Mouse (Mus musculus) limb, embryonic 10.5 days (tissue): ENCODE results near the gene Nudt12. TPM values are rescaled to one million over a fixed set of nuclear protein-coding genes. Genes with fewer than 3 reads are reported as not detected.
A peak's percentile ranks its signal among the peaks of the same experiment; 100 is the strongest.

Experiments
- DNase-seq: peaks from one replicate; pipeline ENCODE4 v3.0.0-alpha.2; 2017; ENCODE audit warnings: low spot score
- H3K27ac ChIP-seq: fragments of 300-500 bp; sonication (generic); 2 replicates; pipeline ENCODE4 v1.5.1; 2016; ENCODE audit warnings: mild to moderate bottlenecking
- H3K27me3 ChIP-seq: fragments of 300-500 bp; sonication (generic); 2 replicates; pipeline ENCODE4 v1.6.1; 2016; ENCODE audit warnings: low read depth, mild to moderate bottlenecking; ENCODE audit not compliant: poor library complexity, severe bottlenecking
- H3K36me3 ChIP-seq: fragments of 300-500 bp; sonication (generic); 2 replicates; pipeline ENCODE4 v1.6.1; 2016; ENCODE audit warnings: mild to moderate bottlenecking, moderate library complexity
- H3K4me1 ChIP-seq: fragments of 300-500 bp; sonication (generic); 2 replicates; pipeline ENCODE4 v1.6.1; 2016
- H3K4me3 ChIP-seq: fragments of 300-500 bp; sonication (generic); 2 replicates; pipeline ENCODE4 v1.5.1; 2016; ENCODE audit warnings: mild to moderate bottlenecking, moderate library complexity
- H3K9me3 ChIP-seq: fragments of 300-500 bp; sonication (generic); replicated peaks from 2 replicates; pipeline ENCODE4 v1.6.1; 2016; ENCODE audit warnings: mild to moderate bottlenecking
- WGBS: fragments of 180-500 bp; shearing (Covaris S2); methylation state at CpG from one replicate; pipeline ENCODE4 v1.1.7; 2016; 5-methylcytosine and 5-hydroxymethylcytosine counted together
- polyA plus RNA-seq: library from polyadenylated mRNA; unstranded; fragments of >200 nt; fragmentation: Nextera tagmentation; extraction: Ambion mirVana; gene quantifications from 2 replicates; pipeline ENCODE4 v1.2.1, GENCODE M21; 2016

Gene Nudt12
- polyA plus RNA-seq: 6.8 TPM in 2 replicates

DNA sequence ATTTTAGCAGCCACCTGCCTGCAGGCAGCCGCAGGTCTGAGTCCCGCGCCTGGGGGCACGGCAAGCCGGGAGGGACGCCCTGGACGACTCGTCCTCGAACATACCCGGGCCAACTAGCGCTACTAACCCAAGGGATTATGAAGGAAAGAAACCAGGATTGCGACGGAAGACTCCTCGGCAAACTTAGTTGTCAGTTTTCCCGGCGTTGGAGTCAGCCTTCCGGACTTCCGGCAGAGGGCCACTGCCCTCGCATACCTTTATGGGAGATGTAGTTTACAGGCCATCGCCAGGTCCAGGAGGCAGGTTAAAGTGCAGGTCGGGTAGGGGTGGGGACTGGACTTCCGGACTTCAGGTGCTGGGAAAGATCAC, at the start of gene Nudt12:
TSS of gene Nudt12 (minus strand) at position 282 of the 369 bp plus-strand sequence.
- no peaks in the 10 kb centered on the region for H3K27me3 ChIP-seq
- peak within 1 kb of the TSS; percentile 84 for H3K4me3 ChIP-seq
- H3K36me3 ChIP-seq: no peaks in the 10 kb centered on the region
- H3K4me1 ChIP-seq: peaks cover 15% of the 10 kb centered on the region
- WGBS: 2% methylated on average over 22 of the region's 22 CpGs
- DNase-seq: peak; percentile 69
- no peaks in the 10 kb centered on the region for H3K9me3 ChIP-seq
- peak within 1 kb of the TSS; percentile 90 for H3K27ac ChIP-seq

DNA sequence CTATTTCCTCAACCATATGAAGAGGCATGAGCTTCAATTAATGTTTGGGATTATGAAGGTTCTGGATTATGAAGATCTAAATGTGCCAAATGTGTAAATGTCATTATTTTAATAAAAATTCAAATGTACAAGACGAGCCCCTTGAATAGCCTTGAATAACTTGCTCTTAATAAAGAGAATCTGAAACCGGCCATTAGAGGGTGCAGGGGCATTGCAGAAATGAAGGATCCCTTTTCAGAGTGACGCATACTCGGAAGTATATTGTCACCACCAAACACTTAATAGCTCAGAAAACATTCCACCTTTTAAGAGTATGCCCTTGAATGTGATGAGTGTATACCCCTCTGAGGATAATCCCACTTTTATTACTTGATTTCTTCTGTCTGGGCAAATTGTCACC, 40.1 kb upstream of the Nudt12 start:
- Histone ChIP-seq H3K27ac (no peak overlapping the region), H3K36me3 (no peaks in the 10 kb centered on the region), H3K27me3 (no peaks in the 10 kb centered on the region), H3K4me3 (no peak overlapping the region), H3K4me1 (no peaks in the 10 kb centered on the region), H3K9me3 (no peaks in the 10 kb centered on the region)
- WGBS: 91% methylated on average over 4 of the region's 4 CpGs
- DNase-seq: no peak

DNA sequence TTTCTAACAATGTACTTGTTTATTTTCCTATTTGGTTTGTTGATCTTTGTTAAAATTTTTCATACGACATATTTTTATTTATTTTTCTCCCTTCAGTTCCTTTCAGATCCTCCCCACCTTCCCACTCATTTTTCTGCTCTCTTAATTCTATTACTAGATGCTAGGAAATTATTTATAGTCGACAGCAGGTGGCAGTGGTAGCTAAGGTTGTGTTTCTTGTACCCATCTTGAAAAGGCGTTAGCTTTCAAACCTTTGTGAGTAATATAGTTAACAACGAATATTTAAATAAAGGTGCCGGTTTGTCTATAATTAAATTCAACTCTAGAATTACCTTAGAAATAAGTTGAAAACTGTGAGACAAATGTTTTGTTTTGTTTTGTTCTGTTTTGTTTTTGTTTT, 26.6 kb upstream of the Nudt12 start:
- no peak overlapping the region for H3K4me3 ChIP-seq
- no peaks in the 10 kb centered on the region for H3K27me3 ChIP-seq
- no peaks in the 10 kb centered on the region for H3K4me1 ChIP-seq
- no peaks in the 10 kb centered on the region for H3K9me3 ChIP-seq
- no peak overlapping the region for H3K27ac ChIP-seq
- 64% methylated on average over 5 of the region's 5 CpGs for WGBS
- H3K36me3 ChIP-seq: no peaks in the 10 kb centered on the region
- DNase-seq: no peak

DNA sequence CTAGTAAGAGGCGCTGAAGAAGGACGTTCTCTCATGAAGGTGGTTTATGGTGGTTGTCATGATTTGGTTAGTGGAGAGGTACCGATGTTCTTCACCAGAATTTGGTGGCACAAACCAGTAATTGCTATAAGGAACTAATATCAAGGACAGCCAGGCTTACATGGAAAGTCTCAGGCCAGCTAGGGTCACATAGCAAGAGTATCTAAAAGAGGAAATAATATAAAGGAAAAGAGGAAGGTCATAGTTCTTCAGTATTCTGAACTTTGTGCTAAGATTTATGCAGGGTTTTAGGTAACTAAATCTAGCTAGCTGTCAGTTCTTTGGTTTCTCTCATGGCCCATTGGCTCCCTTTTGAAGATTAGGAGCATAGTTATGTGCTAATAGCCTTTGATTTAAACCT, 20.3 kb upstream of the Nudt12 start:
- no peak for DNase-seq
- Histone ChIP-seq H3K9me3 (no peaks in the 10 kb centered on the region), H3K27me3 (no peaks in the 10 kb centered on the region), H3K4me1 (no peaks in the 10 kb centered on the region), H3K4me3 (no peak overlapping the region), H3K27ac (no peak overlapping the region), H3K36me3 (no peaks in the 10 kb centered on the region)
- 85% methylated on average over 3 of the region's 3 CpGs for WGBS

DNA sequence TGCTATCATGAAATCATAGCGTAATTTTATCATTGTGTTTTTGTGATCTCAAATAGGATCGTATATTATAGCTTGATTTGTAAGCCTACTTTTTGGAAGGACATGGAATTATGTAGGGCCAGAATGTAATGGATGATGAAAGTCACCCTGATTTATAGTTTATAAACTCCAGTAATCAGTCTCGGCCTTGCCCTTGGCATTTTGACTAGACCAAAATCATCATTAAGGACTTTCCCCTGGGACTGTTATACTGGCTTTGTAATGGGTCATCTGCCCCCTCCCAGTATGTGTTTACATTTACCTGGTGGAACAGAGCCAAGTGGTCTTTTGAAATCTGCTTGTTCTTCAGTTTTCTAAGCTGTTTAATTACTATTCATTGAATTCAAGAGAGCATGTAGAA, 13.2 kb upstream of the Nudt12 start:
- Histone ChIP-seq H3K27ac (no peak overlapping the region), H3K4me3 (no peak overlapping the region), H3K27me3 (no peaks in the 10 kb centered on the region), H3K36me3 (no peaks in the 10 kb centered on the region), H3K9me3 (no peaks in the 10 kb centered on the region), H3K4me1 (peaks cover 6% of the 10 kb centered on the region)
- DNase-seq: no peak
- 83% methylated on average over 3 of the region's 3 CpGs for WGBS

DNA sequence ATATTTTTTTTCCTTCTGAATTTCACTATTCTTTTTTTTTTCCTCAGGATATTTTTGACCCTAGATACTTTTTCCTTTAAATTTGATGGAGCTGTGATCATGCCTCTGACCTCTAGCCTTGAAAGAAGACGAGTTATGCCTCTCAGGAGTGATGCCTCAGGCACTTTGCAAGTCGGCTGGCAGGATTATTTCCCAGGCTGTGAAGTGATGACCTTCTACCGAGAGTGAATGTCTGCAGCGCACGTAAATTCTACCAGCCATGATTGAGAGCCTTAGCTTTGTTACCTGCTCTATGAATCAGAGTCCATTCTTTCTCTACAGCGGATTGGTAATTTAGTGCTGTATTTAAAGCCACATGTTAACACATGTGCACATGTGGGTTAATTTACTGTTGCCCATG, 11.3 kb upstream of the Nudt12 start:
- Histone ChIP-seq H3K27ac (no peak overlapping the region), H3K4me3 (no peak overlapping the region), H3K9me3 (no peaks in the 10 kb centered on the region), H3K27me3 (no peaks in the 10 kb centered on the region), H3K36me3 (no peaks in the 10 kb centered on the region), H3K4me1 (peaks cover 6% of the 10 kb centered on the region)
- 27% methylated on average over 6 of the region's 6 CpGs for WGBS
- DNase-seq: no peak

DNA sequence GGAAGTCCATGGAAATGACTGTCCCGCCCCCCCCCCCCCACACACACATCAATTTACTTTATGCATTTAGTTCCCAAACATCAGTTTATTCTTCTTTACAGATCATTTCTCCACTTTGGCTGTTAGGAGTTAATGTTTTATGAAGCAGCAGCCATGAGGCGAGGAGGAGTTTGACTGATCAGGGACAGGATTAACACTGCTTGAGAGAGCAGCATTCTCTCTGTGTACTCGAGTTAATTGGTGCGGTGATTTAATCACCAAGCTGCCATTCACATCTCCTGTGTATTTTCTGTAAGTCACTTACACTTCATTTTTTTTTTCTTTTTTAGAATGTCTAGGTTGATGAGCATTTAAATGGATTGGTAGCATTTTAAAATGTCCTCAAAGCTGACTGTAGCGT, 10.8 kb upstream of the Nudt12 start:
- no peak for DNase-seq
- Histone ChIP-seq H3K4me3 (no peak overlapping the region), H3K9me3 (no peaks in the 10 kb centered on the region), H3K27ac (no peak overlapping the region), H3K27me3 (no peaks in the 10 kb centered on the region), H3K4me1 (peaks cover 6% of the 10 kb centered on the region), H3K36me3 (no peaks in the 10 kb centered on the region)
- WGBS: 63% methylated on average over 4 of the region's 5 CpGs

DNA sequence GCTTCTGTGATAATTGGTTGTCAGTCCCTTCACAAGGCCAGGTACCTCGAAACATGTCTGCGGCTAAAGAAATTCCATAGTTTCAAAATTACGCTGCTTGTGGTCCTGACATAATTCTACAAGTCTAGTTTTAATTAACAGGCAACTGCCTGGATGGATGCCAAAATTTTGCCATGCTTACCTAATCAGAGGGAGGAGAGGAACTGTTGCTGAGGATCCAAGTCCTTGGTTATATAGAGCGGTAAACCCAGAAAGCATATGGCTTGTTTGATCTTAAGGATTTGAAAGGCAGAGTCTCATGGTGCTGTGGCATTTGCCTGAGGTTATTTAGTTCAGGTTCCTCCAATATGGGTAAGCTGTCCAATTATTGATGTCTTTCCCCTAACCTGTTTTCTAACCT, 5.5 kb upstream of the Nudt12 start:
- WGBS: 89% methylated on average over 4 of the region's 4 CpGs
- Histone ChIP-seq H3K27me3 (no peaks in the 10 kb centered on the region), H3K9me3 (no peaks in the 10 kb centered on the region), H3K36me3 (no peaks in the 10 kb centered on the region), H3K27ac (no peak overlapping the region), H3K4me3 (no peak overlapping the region), H3K4me1 (no peaks in the 10 kb centered on the region)
- no peak for DNase-seq

DNA sequence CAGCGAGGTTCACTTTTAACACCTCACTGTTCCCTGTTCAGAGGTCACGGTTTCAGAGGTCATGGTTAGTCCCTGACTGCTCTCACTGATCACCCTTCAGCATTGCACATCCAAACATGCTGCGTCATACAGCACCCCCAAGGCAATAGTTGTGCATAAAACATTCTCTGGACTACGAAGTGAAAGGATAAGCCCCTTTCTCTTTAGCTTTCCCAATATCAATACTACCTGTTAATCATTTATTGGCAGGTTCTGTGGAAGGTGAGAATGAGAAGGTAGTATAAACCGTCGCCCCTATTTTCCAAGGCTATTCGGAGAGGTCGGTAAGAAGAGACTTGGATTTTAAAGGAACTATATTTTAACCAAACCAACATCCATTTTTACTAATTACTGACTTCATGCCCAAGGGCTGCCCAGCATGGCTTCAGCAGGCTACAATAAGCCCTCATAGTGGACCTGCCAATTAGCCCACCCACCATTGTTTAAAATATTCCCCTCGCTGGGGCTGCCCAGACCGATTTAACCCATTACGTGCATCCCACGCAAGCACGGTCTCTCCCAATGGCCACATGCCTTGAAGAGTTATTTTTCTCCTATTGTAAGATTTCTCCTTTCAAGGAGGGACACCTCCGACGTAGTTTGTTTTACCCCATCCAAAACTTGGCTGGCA, 616 bp downstream of the Nudt12 start:
- Histone ChIP-seq H3K4me3 (peak overlapping the region; percentile 84), H3K9me3 (no peaks in the 10 kb centered on the region), H3K4me1 (peaks cover 15% of the 10 kb centered on the region), H3K27ac (peak overlapping the region; percentile 90), H3K36me3 (no peaks in the 10 kb centered on the region), H3K27me3 (no peaks in the 10 kb centered on the region)
- DNase-seq: no peak
- WGBS: 21% methylated on average over 15 of the region's 15 CpGs

DNA sequence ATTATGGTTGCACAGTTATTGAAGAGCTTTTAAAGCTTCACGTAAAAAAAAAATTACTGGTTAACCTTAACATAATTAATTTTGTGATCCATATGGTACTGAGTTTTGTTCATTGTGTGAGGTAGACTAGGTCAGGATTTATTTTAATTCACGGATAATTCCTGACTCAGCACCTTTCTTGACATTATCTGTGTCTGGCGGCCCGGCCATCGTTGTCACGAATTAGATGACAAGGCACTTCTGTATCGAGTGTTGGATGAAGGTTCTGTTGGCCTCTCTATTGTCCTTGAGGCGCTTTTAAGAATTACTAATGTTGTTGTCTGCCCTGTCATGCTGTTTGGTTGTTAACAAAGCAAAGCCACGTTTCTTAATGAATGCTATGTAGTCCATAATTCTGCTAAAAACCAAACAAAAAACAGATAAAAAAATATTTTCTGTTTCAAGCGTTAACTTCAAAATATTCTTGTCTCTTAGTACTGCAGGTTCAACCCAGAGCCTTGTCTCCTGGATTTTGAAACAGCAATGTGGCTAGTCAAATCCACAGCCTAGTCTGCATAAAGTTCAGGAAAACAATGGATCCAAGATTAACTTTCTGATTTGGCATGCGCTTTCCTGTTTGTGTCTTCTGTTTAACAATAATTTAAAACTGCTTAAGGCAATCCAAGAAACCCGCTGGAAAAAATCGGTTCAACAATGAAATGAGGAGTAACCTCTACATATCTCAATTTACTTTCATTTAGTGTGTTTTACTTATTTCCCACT, 1.4 kb downstream of the Nudt12 start:
- Histone ChIP-seq H3K36me3 (no peaks in the 10 kb centered on the region), H3K27ac (no peak overlapping the region), H3K27me3 (no peaks in the 10 kb centered on the region), H3K4me3 (no peak overlapping the region), H3K4me1 (peaks cover 15% of the 10 kb centered on the region), H3K9me3 (no peaks in the 10 kb centered on the region)
- no peak for DNase-seq
- WGBS: 89% methylated on average over 13 of the region's 13 CpGs

DNA sequence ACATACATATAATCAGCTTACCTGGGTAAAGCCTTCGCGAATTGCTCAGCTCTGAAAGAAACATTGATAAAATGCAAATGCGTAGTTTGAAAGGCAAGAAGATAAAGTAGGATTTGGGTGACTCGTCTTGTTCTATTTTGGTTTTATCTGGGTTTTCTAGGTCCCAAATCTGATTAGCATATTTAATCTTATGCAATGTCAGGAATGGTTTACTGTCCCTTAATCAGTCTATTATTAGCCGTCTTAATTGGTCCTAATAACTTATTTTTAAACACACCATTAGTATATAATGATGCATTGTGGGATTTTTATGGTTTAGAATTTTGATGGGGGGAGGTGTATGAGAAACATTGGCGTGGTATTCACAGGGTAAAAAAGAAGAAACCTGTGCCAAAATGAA, 21.9 kb downstream of the Nudt12 start, which contains the start of gene Pdzph1:
TSS of gene Pdzph1 (minus strand) at position 101 of the 400 bp plus-strand sequence.
- WGBS: 90% methylated on average over 6 of the region's 6 CpGs
- H3K27ac ChIP-seq: no peak within 1 kb of the TSS
- H3K4me1 ChIP-seq: peaks cover 13% of the 10 kb centered on the region
- DNase-seq: no peak
- H3K27me3 ChIP-seq: no peaks in the 10 kb centered on the region
- H3K36me3 ChIP-seq: no peaks in the 10 kb centered on the region
- H3K9me3 ChIP-seq: no peaks in the 10 kb centered on the region
- H3K4me3 ChIP-seq: no peak within 1 kb of the TSS

DNA sequence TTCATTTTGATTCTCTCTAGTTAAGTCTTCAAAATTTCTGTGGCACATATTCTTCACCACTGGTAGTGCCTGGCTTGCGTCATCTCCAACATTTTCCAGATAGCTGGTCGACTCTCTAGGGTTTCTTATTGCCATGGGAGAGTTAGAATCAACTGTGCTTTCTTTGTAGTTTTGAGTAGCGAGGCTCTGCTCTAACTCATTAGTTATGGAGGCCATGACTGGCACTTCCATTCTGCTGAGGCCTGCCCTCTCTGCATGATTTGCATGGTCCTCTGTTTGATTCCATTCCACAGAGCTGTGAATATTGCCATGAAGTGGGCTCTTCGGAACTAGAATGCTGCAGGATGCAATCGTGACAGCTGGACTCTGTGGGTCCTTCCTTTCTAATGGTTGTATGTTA, 39.9 kb downstream of the Nudt12 start:
- WGBS: 72% methylated on average over 5 of the region's 5 CpGs
- Histone ChIP-seq H3K36me3 (no peaks in the 10 kb centered on the region), H3K4me3 (no peak overlapping the region), H3K27ac (no peak overlapping the region), H3K27me3 (no peaks in the 10 kb centered on the region), H3K4me1 (0 out of 2 replicates have a peak, but pooled peaks cover 14% of the 10 kb centered on the region), H3K9me3 (no peaks in the 10 kb centered on the region)
- DNase-seq: no peak

DNA sequence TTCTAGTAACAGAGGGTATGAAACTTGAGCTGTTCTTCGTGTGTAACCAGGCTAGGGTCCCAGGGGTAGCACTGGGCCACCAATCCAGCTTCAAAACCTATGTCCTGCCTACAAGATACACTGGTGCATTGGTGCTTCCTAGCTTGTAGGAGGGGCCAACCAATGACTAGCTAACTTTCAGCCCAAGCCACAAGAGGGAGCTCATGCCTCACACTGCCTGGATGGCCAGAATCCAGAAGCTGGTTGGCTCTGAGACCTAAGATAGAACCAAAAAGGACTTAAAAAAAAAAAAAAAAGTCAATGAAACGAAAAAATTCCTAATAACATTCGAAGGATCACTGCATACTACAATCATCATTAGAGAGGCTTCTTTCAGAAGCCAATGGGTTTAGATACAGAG, 53.3 kb downstream of the Nudt12 start:
- 35% methylated on average over 3 of the region's 3 CpGs for WGBS

More for the DNA sequence above, 53.3 kb downstream of the Nudt12 start:
- H3K4me3 ChIP-seq: no peak overlapping the region
- no peaks in the 10 kb centered on the region for H3K27me3 ChIP-seq
- no peaks in the 10 kb centered on the region for H3K9me3 ChIP-seq
- peak; percentile 49 for DNase-seq
- no peaks in the 10 kb centered on the region for H3K4me1 ChIP-seq
- no peak overlapping the region for H3K27ac ChIP-seq
- no peaks in the 10 kb centered on the region for H3K36me3 ChIP-seq
